Mouse (Mus musculus) spleen, adult 18-20 months (tissue): Measurements from ENCODE around the gene Wdr53.
"Not testable (repeated sequence)": the region's sequence is repeated elsewhere in the genome, so short reads cannot be mapped to it uniquely, and the experiment has no call there.

ENCODE experiments used
- DNase-seq, 2 experiments: peaks; one replicate each; pipeline ENCODE4 v3.0.0; 2022; ENCODE audit warnings: mixed read lengths in 2 of 2

Gene Wdr53

GRCm38 (mm10) chr16:32280211-32280610 is 33.2 kb downstream of the Wdr53 start:
- no peak for DNase-seq

- DNase-seq: no peak
These were observed 35.6 kb downstream of the Wdr53 start for GRCm38 (mm10) chr16:32282608-32283007.

- DNase-seq: no peak
These were observed 44.8 kb downstream of the Wdr53 start for GRCm38 (mm10) chr16:32291821-32292220.

GRCm38 (mm10) chr16:32299617-32300016 is 52.6 kb downstream of the Wdr53 start:
- DNase-seq: not testable (repeated sequence)

DNA sequence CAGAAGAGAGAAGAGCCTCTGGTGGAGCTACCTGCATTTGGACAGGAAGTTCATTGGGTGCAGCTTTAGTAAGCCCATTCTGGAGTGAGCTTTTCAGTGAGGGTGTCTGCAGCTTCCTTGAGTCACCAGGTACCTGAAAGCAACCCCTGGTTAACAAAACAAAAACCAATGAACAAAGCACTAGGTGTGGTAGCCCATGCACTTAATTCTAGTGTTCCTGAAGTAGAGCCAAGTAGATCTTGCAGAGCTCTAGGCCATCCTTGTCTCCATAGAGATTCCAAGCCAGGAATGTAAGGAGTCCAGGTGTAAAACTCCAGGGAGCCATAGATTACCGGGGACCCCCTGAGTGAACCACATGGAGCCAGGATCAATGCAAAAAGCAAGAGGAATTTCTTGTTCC is 56.0 kb downstream of the Wdr53 start:
- no peak for DNase-seq

DNA sequence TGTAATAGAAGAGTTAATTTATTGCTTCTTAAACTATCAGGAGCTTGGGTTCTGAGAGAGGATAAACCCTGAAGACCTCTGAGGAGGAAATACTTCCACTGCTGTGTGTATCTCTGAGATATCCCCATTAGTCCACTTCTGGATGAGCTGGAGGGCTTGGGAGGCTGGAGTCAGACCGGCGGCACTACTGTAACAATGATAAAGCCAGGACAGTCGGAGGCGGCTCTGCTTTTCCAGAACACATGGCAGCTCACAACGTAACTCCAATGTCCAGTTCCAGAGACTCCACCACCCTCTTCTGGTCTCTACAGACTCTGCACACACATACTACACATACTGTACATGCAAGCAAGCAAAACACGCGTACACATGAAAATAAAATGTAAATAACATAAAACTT is 56.9 kb downstream of the Wdr53 start:
- no peak for DNase-seq
